Mouse (Mus musculus) kidney, postnatal 36 days (tissue): ENCODE results near the gene Daam1.
"Not testable (repeated sequence)": the region's sequence is repeated elsewhere in the genome, so short reads cannot be mapped to it uniquely, and the experiment has no call there.

Experiments used
- DNase-seq, 2 experiments: peaks; one replicate each; pipeline ENCODE4 v3.0.0; 2021 to 2022; ENCODE audit warnings: mixed read lengths in 2 of 2

The Daam1 gene

GRCm38 (mm10) chr12:71835966-71836668, 5.2 kb downstream of the Daam1 start:
- peak; percentile 49 to 69 for DNase-seq

DNA sequence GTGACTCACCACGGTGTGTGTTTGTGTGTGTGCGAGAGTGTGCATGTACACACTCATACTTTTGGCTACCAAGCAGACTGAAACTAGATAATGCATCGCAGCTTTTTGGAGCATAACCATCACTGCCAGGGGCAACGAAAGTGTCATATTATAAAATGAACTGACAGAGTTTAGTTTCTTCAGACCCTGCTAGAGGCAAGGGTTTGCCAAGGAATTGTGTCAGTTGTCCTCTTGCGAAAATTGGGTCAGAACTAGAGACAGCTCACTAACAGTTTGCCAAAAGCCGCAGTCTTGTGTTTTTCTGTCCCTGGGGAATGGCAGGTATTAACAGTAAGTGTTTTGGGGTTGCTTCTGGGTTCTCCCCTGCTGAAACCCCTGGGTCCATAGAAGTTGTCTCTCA, 5.9 kb downstream of the Daam1 start:
- no peak for DNase-seq

DNA sequence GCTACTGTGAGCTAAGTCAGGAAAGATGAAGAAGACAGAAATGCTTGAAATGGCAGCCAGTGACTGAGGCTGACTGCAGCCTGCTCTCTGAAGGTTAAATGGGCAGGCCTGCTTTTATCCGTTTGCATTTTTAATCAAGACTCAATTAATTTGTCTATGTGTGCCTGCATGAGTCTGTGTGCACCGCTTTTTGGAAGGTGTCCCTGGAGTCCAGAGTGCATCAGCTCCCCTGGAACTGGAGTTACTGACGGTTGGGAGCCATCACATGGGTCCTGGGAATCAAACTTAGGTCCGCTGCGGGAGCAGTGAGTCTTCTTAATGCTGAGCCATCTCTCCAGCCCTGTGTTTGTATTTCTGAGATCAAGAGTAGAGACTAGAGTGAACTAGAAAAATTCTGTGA, 6.7 kb downstream of the Daam1 start:
- DNase-seq = peak; percentile 38 to 61

DNA sequence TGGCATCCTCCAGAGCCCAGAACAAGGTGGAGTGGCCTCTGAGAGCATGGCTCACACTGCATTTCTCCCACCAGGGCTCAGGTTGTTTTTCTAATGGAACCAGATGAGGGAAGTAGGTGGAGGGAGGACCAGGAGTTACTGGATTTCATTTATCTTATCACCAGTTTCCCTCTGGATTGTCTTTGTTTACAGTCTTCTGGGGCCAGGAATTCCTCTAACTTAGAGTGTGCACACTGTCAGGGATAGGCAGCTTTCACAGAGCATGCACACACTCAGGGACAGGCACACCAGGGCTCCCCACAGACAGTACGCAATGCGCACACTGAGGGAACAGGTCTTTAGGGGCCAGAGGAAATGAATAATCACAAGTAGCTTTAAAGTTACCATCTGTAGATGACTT, 7.4 kb downstream of the Daam1 start:
- no peak for DNase-seq

GRCm38 (mm10) chr12:71839653-71840052, 8.8 kb downstream of the Daam1 start:
- DNase-seq = no peak

DNA sequence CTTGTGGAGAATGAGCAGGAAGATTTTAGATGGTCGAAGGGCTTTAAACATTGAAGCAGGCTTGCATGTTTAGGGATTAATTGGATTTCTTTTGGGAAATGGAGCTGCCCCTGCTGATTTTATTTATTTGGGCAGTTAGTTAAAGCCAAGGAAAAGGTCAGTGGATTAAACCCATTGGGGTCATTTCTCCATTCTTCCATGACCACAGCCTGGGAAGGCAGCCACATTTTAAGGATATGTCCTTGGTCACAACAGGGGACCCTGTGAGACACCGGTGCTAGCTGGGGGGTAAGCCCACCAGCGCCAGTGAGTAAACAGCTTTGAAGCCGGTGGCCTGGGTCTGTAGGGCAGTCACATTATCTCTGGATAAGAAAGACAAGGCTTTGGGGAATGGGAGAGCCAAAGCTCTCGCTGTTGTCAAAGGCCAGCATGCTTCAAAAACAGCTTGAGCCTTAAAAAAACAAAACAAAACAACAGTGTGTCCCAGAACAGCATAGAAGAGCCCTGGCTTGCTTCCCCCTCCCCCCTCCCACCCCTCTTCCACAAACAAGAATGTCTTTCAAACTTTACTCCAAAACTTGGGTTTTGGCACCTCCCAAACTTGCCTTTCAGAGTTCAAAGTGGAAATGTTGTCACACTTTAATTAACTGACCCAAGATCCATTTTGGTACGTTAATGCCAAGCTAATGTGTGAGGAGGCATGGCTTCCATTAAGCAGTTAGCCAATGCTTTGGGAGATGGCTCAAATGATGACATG, 9.7 kb downstream of the Daam1 start:
- peak; percentile 54 for DNase-seq

GRCm38 (mm10) chr12:71842006-71842405, 11.1 kb downstream of the Daam1 start:
- peak; percentile 60 to 76 for DNase-seq

- DNase-seq = no peak
These were observed 11.7 kb downstream of the Daam1 start for GRCm38 (mm10) chr12:71842588-71842987.

GRCm38 (mm10) chr12:71845486-71845885, 14.6 kb downstream of the Daam1 start:
- DNase-seq = no peak

DNA sequence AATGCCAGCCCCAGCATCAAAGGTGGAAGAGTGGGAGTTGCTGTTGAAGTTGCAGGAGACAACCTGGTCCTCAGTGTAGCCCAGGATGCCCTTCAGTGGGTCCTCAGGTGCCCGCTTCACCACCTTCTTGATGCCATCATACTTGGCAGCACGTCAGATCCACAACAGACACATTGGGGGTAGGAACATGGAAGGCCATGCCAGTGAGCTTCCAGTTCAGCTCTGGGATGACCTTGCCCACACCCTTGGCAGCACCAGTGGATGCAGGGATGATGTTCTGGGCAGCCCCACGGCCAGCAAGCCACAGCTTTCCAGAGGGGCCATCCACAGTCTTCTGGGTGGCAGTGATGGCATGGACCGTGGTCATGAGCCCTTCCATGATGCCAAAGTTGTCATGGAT, 15.5 kb downstream of the Daam1 start:
- not testable (repeated sequence) for DNase-seq

- not testable (repeated sequence) for DNase-seq
These were observed 16.1 kb downstream of the Daam1 start for GRCm38 (mm10) chr12:71847024-71847423.

DNA sequence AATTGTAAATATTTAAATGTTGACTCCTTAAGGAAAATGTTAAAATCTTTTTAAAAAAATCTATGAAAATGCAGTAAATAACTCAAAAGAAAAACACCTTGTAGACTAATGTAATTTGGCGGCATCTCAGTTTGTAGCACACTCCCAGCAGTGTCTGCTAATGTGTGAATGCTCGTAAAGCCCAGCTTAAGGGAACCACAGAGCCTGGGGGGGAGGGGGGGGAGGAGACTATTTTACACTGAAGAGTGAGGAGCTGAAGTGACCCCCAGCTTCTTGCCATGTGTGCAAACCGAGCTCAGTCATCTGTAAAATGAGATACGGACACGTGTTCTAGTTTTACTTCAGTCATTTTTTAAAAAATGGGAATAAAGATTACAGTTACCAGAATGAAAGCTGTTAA, 16.7 kb downstream of the Daam1 start:
- no peak for DNase-seq

GRCm38 (mm10) chr12:71848037-71848776, 17.3 kb downstream of the Daam1 start:
- no peak for DNase-seq

DNA sequence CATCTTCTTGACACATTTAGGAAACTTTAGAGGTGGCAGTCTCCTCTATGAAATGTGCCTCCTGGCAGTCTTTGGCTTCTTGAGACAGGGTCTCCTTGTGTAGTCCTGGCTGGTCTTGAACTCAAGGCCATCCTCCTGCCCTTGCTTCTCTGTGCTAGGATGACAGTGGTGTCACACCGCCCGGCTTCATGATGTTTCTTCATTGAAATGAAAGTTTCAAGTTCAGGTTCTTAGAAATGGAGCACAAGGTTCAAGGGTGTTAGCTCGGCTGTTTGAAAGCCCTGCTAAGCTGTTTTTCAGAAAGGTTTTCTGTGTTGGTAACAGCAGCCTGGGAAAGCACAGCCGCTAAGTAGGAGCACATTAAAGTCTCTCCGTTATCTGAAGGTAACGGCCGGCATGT, 18.2 kb downstream of the Daam1 start:
- DNase-seq = no peak

- DNase-seq = no peak
These were observed 19.3 kb downstream of the Daam1 start for GRCm38 (mm10) chr12:71850135-71850534.

- DNase-seq = no peak
These were observed 21.8 kb downstream of the Daam1 start for GRCm38 (mm10) chr12:71852678-71853077.

DNA sequence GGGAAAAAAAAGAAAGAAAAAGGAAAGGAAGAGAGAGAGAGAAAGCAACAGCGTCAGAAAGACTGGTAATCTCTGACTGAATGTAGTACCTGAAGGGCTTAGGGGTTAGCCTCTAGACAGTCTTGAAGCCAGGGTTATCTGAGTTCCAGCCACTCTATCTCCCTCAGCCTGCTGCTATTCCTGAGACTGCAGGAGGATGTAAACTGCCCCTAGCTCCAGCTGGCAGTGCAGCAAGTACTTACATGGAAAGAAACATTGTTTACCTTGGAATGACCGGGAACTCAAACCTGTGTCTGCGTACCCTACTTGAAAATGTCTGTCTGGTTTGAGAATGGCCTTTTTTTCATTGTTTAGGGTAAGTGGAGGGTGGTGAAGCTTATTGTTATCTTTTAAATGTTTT, 22.8 kb downstream of the Daam1 start:
- no peak for DNase-seq

DNA sequence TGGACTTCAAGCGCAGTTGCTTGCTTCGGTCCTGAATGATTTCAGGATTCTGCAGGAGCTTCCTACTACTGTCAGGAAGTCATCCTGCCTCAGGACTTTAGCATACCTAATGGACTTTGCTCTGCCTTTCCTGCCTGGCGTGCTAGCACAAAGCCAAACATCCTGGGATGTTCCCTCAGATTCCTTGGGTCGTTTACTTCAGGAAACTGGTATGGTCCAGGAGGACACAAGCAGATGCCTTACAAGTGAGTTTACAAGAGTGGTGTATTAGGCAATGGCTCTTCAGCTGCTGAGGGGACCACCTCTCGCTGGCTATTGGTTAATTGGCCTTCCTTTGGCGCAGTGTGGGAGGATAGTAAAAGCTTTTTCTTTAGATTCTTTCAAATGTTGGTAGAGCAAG, 23.3 kb downstream of the Daam1 start:
- DNase-seq = peak; percentile 26 to 38

DNA sequence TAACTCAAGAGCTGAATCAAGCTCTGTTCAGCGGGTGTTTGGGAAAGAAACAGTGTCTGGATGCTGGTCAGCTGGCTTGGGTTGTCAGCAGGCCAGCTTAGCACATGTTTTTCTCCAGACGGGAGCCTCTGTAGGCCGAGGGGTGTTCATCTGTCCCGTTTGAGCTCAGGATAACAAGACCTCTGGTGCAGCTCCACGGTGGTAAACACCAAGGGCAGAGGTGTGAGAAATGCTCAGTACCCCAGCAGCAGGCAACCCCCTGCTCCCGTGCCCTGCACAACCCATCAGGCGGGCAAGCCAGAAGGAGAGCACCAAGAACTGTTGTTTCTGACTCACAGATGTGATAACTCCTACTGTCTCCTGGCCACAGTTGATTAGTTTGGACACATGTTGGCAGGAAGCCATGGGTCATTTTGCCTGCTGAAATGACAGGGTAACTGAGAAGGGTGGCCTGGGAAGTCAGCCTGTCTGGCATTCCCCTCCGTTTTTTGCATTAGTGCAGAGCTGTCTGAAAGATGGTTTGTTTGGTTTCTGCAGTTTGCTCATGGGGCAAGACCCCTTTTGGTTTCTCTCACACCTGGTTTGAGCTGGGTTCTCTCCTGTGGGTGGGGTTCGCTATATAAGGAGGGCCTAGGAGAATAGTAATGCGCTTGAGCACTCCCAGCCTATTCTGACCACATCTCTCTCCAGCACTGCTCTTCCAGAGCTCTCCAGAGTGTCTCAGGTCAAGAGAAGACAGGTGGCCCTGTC, 25.0 kb downstream of the Daam1 start:
- DNase-seq = peak; percentile 42 to 50

DNA sequence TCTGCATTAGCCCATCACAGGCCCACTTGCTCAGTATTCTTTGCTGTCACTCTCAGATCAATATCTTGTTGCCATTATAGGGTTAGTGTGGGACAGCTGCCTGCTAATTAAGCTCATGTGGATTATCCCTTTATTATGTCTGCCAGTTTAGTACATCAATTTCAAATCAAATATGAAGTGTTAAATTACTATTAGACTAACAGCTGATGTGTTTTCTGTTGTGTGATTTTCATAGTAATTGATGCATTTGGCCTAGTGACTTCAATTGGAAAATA, 25.5 kb downstream of the Daam1 start:
- no peak for DNase-seq

DNA sequence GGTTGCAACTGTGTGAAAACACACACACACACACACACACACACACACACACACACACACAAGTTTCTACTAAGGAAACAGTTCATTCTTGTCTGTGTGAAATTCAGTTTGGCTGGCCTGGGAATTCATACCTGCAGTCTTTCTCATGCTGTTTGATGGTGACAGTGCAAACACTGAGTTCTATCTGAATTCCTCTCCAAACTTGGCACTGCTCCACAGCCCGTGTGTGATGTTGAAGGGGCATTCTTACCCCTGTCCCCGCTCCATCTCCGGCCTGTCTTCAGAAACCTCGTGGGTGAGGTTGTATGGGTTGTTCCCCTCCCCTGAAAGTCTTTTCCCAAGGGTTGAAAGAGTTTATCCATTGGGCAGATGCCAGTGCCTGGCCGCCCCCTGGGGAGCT, 28.2 kb downstream of the Daam1 start:
- DNase-seq = peak in 1 of 2 experiments; percentile 26

DNA sequence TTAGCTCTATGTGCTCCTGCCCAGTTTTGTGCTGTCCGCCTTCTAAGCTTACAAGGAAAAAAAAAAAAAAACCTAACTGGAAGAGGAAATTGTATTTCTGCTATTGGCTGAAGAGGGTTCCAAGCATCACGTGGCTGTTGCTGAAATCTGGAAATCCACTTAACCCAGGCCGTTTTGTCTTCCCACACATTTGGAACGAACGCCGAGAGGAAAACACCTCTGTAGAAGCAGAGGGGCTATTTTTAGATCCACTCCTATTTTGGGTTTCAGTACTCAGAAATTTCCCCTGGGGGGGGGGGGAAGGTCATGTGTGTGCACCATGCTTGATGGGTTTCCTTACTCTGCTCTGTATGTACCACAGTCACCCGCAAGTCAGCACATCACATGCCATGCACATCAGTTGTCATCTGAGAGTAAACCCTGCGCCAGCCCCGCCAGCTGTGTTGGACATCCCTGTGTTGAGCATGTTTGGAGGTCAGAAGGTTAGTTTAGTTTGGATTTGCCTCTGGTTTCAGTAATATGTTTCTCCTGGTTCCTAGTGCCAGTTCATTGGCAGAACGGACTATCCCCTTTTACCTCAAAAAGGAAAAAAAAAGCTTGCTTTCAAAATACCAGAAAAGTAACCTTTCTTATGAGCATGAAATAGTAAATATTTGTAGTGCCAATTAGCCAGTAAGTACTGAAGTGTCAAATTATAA, 33.1 kb downstream of the Daam1 start:
- peak; percentile 36 to 59 for DNase-seq

DNA sequence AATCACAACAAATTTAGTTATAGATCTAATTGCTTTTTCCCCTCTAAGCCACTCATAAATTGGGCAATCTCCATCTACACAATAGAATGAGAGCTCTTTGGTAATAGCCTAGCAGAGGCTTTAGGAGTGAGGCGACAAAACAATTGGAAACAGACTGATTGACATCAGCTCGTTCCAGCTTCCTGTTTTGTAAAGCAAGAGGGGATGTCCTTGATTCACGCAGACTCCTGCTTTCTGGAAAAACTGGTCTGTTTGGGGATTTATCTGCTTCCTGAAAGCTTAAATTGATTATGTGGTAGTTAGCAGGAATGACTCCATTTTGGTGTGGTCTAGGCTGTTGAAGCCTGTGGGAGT, 33.6 kb downstream of the Daam1 start:
- no peak for DNase-seq
